Mouse (Mus musculus) liver, embryonic 12.5 days (tissue): ENCODE data around the gene Lsm8. TPM values are rescaled to one million over a fixed set of nuclear protein-coding genes. Genes with fewer than 3 reads are reported as not detected.

Experiments used
- ATAC-seq: fragments of 200-750 bp; cut with Nextera tagmentation; 2 replicates; pipeline ENCODE4 v1.8.0; 2017; ENCODE audit warnings: moderate number of reproducible peaks, mild to moderate bottlenecking, moderate library complexity
- H3K27ac ChIP-seq: fragments of 300-500 bp; sonication (generic); 2 replicates; pipeline ENCODE4 v1.5.1; 2016; ENCODE audit warnings: mild to moderate bottlenecking
- H3K27me3 ChIP-seq: fragments of 300-500 bp; sonication (generic); replicated peaks from 2 replicates; pipeline ENCODE4 v1.6.1; 2016; ENCODE audit warnings: mild to moderate bottlenecking, moderate library complexity
- H3K36me3 ChIP-seq: fragments of 300-500 bp; sonication (generic); 2 replicates; pipeline ENCODE4 v1.6.1; 2016; ENCODE audit warnings: mild to moderate bottlenecking, moderate library complexity
- H3K4me1 ChIP-seq: fragments of 300-500 bp; sonication (generic); 2 replicates; pipeline ENCODE4 v1.6.1; 2016
- H3K4me2 ChIP-seq: fragments of 300-500 bp; sonication (generic); 2 replicates; pipeline ENCODE4 v1.6.1; 2016; ENCODE audit warnings: mild to moderate bottlenecking, moderate library complexity
- H3K4me3 ChIP-seq: fragments of 300-500 bp; sonication (generic); 2 replicates; pipeline ENCODE4 v1.5.1; 2016; ENCODE audit warnings: mild to moderate bottlenecking, moderate library complexity
- H3K9ac ChIP-seq: fragments of 300-500 bp; sonication (generic); 2 replicates; pipeline ENCODE4 v1.6.1; 2016; ENCODE audit warnings: mild to moderate bottlenecking, moderate library complexity
- H3K9me3 ChIP-seq: fragments of 300-500 bp; sonication (generic); replicated peaks from 2 replicates; pipeline ENCODE4 v1.6.1; 2016; ENCODE audit warnings: mild to moderate bottlenecking, moderate library complexity
- WGBS: fragments of 180-500 bp; shearing (Covaris S2); methylation state at CpG from one replicate; pipeline ENCODE4 v1.1.7; 2016; ENCODE audit not compliant: insufficient replicate concordance; 5-methylcytosine and 5-hydroxymethylcytosine counted together
- polyA plus RNA-seq: library from polyadenylated mRNA; unstranded; fragments of >200 nt; fragmentation: Nextera tagmentation; extraction: Ambion mirVana; gene quantifications from 2 replicates; pipeline ENCODE4 v1.2.1, GENCODE M21; 2016

Lsm8 gene
- polyA plus RNA-seq, 1 experiment from 2014 or later: 110 TPM

DNA sequence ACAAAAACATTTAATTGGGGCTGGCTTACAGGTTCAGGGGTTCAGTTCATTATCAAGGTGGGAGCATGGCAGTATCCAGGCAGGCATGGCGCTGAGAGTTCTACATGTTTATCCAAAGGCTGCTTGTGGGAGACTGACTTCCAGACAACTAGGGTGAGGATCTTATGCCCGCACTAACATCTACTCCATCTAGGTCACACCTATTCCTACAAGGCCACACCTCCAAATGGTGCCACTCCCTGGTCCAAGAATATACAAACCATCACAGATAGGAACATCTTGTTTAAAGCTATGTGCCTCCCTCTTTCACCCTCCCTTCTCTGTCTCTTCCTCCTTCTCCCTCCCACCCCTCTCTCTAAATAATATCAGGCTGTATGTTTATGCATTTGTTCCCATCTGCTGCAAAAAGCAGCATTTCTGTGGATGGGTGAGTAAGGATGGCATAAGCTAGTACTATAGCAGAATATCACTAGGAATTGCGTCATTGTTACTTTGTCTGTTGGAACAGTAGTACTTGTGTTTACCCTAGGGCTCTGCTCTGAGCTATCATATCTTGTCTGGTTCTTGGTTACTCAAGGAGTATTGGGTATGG, 8.2 kb downstream of the Lsm8 start:
- no peak overlapping the region for H3K9ac ChIP-seq
- no peak overlapping the region for H3K4me3 ChIP-seq
- no peaks in the 10 kb centered on the region for H3K9me3 ChIP-seq
- H3K27ac ChIP-seq: no peak overlapping the region
- H3K27me3 ChIP-seq: no peaks in the 10 kb centered on the region
- ATAC-seq: 0 out of 2 replicates have a peak, but pooled peaks have one; percentile 32
- peaks cover 53% of the 10 kb centered on the region for H3K36me3 ChIP-seq
- no peaks in the 10 kb centered on the region for H3K4me1 ChIP-seq
- no peak overlapping the region for H3K4me2 ChIP-seq
- 85% methylated on average over 3 of the region's 3 CpGs for WGBS

GRCm38 (mm10) chr6:18866018-18866417, 17.6 kb downstream of the Lsm8 start, which contains the start of gene Ankrd7:
Ankrd7 (plus strand) TSS chr6:18866318.
- Histone ChIP-seq H3K9ac (no peak within 1 kb of the TSS), H3K4me1 (no peaks in the 10 kb centered on the region), H3K27me3 (no peaks in the 10 kb centered on the region), H3K4me2 (no peak within 1 kb of the TSS), H3K36me3 (no peaks in the 10 kb centered on the region), H3K9me3 (no peaks in the 10 kb centered on the region), H3K27ac (no peak within 1 kb of the TSS), H3K4me3 (no peak within 1 kb of the TSS)
- ATAC-seq: no peak
- WGBS: 79% methylated on average over 8 of the region's 8 CpGs

DNA sequence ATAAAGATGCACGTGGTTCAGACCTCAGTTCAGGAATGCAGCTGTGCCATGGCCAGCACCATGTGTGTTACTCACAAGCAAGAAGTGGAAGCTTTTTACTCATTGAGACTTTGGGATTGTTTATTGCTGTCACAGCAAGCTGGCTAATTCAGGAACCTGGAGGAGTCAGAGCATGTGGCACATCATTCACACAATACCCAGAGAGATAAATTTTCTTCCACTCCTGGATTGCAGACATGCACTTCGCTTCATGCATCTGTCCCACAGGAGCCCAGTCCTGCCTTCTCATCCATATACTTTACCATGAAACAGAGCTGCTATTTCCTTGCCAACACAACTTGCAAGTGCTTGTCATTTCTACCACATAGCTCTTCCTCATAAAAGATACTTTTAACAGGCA, 40.7 kb downstream of the Lsm8 start:
- no peaks in the 10 kb centered on the region for H3K4me1 ChIP-seq
- H3K4me2 ChIP-seq: no peak overlapping the region
- H3K9me3 ChIP-seq: no peaks in the 10 kb centered on the region
- no peak for ATAC-seq
- WGBS: 55% methylated on average over 2 of the region's 2 CpGs
- H3K4me3 ChIP-seq: no peak overlapping the region
- no peaks in the 10 kb centered on the region for H3K36me3 ChIP-seq
- H3K27ac ChIP-seq: no peak overlapping the region
- no peaks in the 10 kb centered on the region for H3K27me3 ChIP-seq
- H3K9ac ChIP-seq: no peak overlapping the region

GRCm38 (mm10) chr6:18894142-18894541, 45.8 kb downstream of the Lsm8 start:
- ATAC-seq: no peak
- H3K27me3 ChIP-seq: no peaks in the 10 kb centered on the region

More at GRCm38 (mm10) chr6:18894142-18894541, 45.8 kb downstream of the Lsm8 start:
- Histone ChIP-seq H3K36me3 (no peaks in the 10 kb centered on the region), H3K4me3 (no peak overlapping the region), H3K4me1 (no peaks in the 10 kb centered on the region), H3K27ac (no peak overlapping the region), H3K9me3 (no peaks in the 10 kb centered on the region), H3K4me2 (no peak overlapping the region), H3K9ac (no peak overlapping the region)

Other genes with a start within 250 kb of the Lsm8 start
- gene Ankrd7, start 17.7 kb downstream of the Lsm8 start, polyA plus RNA-seq: 0.17 TPM in 1 of 2 replicates, not detected in the other